Mouse (Mus musculus): ENCODE measurements around the gene Sh2d3c. TPM values are rescaled to one million over a fixed set of nuclear protein-coding genes. Genes with fewer than 3 reads are reported as not detected.

Gene Sh2d3c
- polyA plus RNA-seq, 1 experiment from 2014 or later = 28.6 TPM

DNA sequence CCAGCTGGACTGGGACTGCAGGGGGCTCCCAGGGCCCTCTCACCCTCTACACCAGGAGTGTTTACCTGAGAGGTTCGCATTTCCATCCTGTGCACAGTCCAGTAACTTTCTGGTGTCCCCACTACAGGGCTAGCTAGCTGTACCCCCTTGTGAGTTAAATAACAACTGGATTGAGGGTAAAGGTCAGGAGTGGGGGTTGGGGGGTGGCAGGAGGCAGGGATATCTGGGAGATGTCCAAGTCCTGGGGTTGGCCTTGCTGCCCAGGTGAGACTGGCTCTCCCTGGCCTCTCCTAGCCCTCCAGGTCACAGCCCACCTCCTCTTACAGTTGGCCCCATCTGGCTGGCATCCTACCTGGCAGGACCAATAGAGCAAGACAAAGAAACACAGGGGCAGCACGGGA is 16.8 kb upstream of the Sh2d3c start, which contains the start of gene Fpgs:
Gene Fpgs, minus strand, starts transcription at position 125 of the 401 bp plus-strand sequence.
- no peak for DNase-seq (ENCODE audit: extremely low spot score, low spot score)
- Histone ChIP-seq H3K4me1 (0 out of 2 replicates have a peak, but pooled peaks cover 2% of the 10 kb centered on the region), H3K27me3 (ENCODE audit: poor library complexity, severe bottlenecking) (no peaks in the 10 kb centered on the region), H3K9me3 (no peaks in the 10 kb centered on the region), H3K27ac (no peak within 1 kb of the TSS), H3K4me3 (no peak within 1 kb of the TSS), H3K36me3 (replicated peaks) (peaks cover 72% of the 10 kb centered on the region)
- WGBS = 92% methylated on average over 2 of the region's 2 CpGs

DNA sequence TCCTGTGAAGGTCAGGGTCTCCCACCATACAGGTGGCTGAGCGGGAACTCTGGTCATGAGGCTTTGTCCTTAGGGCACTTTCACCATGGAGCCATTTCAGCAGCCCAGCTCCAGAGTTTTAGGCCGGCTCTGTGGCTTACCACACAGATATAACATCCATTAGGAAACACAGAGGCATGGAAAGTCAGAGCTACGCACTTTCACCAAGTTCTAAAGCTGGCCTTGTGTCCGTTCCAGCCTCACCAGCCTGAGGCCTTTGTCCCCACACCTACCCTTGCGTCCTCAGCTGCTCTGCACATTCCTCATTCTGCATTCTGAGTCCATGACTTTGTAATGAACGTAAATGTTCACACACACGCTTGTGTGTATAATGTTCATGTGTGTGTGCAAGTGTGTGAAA is 15.8 kb upstream of the Sh2d3c start:
- Histone ChIP-seq H3K27ac (no peak overlapping the region), H3K27me3 (ENCODE audit: poor library complexity, severe bottlenecking) (no peaks in the 10 kb centered on the region), H3K4me3 (no peak overlapping the region), H3K36me3 (replicated peaks) (peaks cover 82% of the 10 kb centered on the region), H3K4me1 (peaks cover 9% of the 10 kb centered on the region), H3K9me3 (no peaks in the 10 kb centered on the region)
- no peak for DNase-seq (ENCODE audit: extremely low spot score, low spot score)
- 95% methylated on average over 7 of the region's 7 CpGs for WGBS

- WGBS = 96% methylated on average over 6 of the region's 6 CpGs
- H3K36me3 ChIP-seq (replicated peaks) = peaks cover 95% of the 10 kb centered on the region
Observed at GRCm38 (mm10) chr2:32706971-32707370, 13.9 kb upstream of the Sh2d3c start.

DNA sequence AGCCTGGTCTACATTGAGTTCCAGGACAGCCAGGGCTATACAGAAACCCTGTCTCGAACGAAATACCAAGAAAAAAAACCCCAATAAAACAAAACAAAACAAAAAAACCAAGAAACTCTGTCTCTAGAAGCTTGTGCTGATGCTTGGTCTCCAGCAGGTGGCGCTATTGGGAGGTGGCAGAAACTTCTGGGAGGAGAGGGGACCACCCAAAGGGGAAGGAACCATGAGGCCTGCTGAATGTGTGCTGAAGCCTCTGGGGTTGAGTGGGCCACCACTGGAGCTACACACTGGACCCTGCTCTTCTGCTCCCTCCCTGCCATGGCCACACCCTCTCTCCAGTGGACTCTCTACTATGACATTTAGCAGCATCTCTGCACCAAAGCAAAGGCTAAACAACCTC is 12.2 kb upstream of the Sh2d3c start:
- no peaks in the 10 kb centered on the region for H3K27me3 ChIP-seq (ENCODE audit: poor library complexity, severe bottlenecking)
- no peak overlapping the region for H3K27ac ChIP-seq
- peak; percentile 75 for DNase-seq (ENCODE audit: extremely low spot score, low spot score)
- 53% methylated on average over 3 of the region's 3 CpGs for WGBS
- no peaks in the 10 kb centered on the region for H3K9me3 ChIP-seq
- peaks cover 79% of the 10 kb centered on the region for H3K36me3 ChIP-seq (replicated peaks)
- peaks cover 31% of the 10 kb centered on the region for H3K4me1 ChIP-seq
- H3K4me3 ChIP-seq = no peak overlapping the region

More at GRCm38 (mm10) chr2:32706971-32707370, 13.9 kb upstream of the Sh2d3c start:
- H3K9me3 ChIP-seq = no peaks in the 10 kb centered on the region
- no peak for DNase-seq (ENCODE audit: extremely low spot score, low spot score)
- H3K27me3 ChIP-seq (ENCODE audit: poor library complexity, severe bottlenecking) = no peaks in the 10 kb centered on the region
- H3K27ac ChIP-seq = no peak overlapping the region
- no peak overlapping the region for H3K4me3 ChIP-seq
- peaks cover 18% of the 10 kb centered on the region for H3K4me1 ChIP-seq

DNA sequence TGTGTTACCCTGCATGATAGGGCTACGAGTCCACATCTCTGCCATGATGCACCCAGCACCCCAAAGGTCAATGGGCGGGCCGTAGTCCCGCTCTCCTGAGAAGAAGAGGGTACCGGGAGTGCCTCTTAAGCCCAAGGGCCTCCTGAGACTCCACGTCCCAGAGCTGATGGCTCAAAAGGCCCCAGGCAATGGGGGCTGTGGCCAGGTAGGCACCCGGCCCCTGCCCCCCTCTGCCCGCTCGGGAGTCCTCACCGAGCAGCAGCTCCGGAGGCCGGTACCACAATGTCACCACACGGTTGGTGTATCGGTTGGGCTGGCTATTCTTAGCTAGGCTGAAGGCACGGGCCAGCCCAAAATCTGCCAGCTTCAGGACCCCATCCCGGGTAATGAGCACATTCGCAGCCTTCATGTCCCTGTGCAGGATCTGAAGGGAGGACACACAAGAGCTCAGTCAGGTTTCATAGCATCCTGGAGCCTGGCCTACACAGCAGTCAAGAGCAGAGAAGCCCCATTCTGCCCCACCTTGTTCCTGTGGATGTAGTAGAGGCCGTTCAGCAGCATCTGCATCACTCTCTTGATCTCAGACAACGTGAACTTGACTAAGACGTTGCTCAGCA is 11.2 kb upstream of the Sh2d3c start:
- no peak for DNase-seq (ENCODE audit: extremely low spot score, low spot score)
- Histone ChIP-seq H3K27ac (no peak overlapping the region), H3K27me3 (ENCODE audit: poor library complexity, severe bottlenecking) (no peaks in the 10 kb centered on the region), H3K4me3 (no peak overlapping the region; the same call in 1 of the 2 replicates), H3K4me1 (peaks cover 41% of the 10 kb centered on the region), H3K9me3 (no peaks in the 10 kb centered on the region), H3K36me3 (replicated peaks) (peaks cover 69% of the 10 kb centered on the region)
- 95% methylated on average over 20 of the region's 20 CpGs for WGBS

DNA sequence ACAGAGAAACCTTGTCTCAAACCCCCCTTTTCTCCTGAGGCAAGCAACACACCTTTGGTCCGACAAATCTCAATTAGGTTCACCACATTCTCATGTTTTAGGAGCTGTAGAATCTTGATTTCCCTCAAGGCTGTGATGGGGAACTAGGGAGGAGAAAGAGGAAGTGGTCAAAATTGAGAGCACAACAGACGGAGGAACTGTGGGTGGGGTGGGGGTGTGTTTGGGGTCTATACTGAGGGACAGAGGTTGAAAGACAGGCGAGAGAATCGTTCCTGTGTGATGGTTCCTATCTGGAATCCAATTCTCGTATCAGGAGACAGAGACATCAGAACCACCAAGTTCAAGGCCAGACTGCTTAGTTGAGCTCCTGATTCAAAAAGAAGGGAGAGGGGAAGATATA is 10.4 kb upstream of the Sh2d3c start:
- Histone ChIP-seq H3K4me3 (no peak overlapping the region), H3K36me3 (replicated peaks) (peaks cover 61% of the 10 kb centered on the region), H3K9me3 (no peaks in the 10 kb centered on the region), H3K27me3 (ENCODE audit: poor library complexity, severe bottlenecking) (no peaks in the 10 kb centered on the region), H3K4me1 (peaks cover 44% of the 10 kb centered on the region), H3K27ac (no peak overlapping the region)
- 90% methylated on average over 5 of the region's 5 CpGs for WGBS
- no peak for DNase-seq (ENCODE audit: extremely low spot score, low spot score)

GRCm38 (mm10) chr2:32711301-32712056 is 9.4 kb upstream of the Sh2d3c start:
- DNase-seq (ENCODE audit: extremely low spot score, low spot score) = no peak
- Histone ChIP-seq H3K4me1 (peaks cover 44% of the 10 kb centered on the region), H3K36me3 (replicated peaks) (peaks cover 51% of the 10 kb centered on the region), H3K9me3 (no peaks in the 10 kb centered on the region), H3K27ac (peak overlapping the region; percentile 98), H3K27me3 (ENCODE audit: poor library complexity, severe bottlenecking) (no peaks in the 10 kb centered on the region), H3K4me3 (peak overlapping the region; percentile 97)
- WGBS = 30% methylated on average over 9 of the region's 9 CpGs

- H3K4me1 ChIP-seq = peaks cover 44% of the 10 kb centered on the region
- peaks cover 44% of the 10 kb centered on the region for H3K36me3 ChIP-seq (replicated peaks)
- H3K9me3 ChIP-seq = no peaks in the 10 kb centered on the region; the same call in 1 of the 2 replicates
- H3K27ac ChIP-seq = peak overlapping the region; percentile 98
- under 1% methylated on average over 41 of the region's 41 CpGs for WGBS
- H3K4me3 ChIP-seq = peak overlapping the region; percentile 97
- peak; percentile 68 for DNase-seq (ENCODE audit: extremely low spot score, low spot score)
- H3K27me3 ChIP-seq (ENCODE audit: poor library complexity, severe bottlenecking) = no peaks in the 10 kb centered on the region
Observed at GRCm38 (mm10) chr2:32712108-32712551, 8.7 kb upstream of the Sh2d3c start.

DNA sequence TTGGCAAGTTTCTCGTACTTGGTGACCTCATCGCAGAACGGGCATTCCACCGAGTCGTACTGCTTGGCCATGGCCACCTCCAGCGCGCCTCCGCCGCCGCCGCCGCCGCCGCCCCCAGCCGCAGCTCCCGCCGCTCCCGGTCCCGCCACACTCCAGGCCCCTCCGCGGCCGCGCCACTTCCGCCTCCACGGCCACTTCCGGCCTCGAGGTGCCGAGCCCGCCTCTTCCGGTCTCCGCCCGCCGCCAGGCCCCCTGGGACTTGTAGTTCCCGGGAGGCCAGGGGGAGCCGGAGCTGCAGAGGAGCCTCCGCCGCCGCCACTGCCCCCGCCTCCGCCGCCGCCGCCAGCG is 8.3 kb upstream of the Sh2d3c start:
- Histone ChIP-seq H3K9me3 (no peaks in the 10 kb centered on the region; the same call in 1 of the 2 replicates), H3K4me1 (peaks cover 44% of the 10 kb centered on the region), H3K4me3 (peak overlapping the region; percentile 97), H3K27me3 (ENCODE audit: poor library complexity, severe bottlenecking) (no peaks in the 10 kb centered on the region), H3K27ac (peak overlapping the region; percentile 98), H3K36me3 (replicated peaks) (peaks cover 40% of the 10 kb centered on the region)
- WGBS = under 1% methylated on average over 33 of the region's 44 CpGs
- peak; percentile 91 for DNase-seq (ENCODE audit: extremely low spot score, low spot score)

- H3K27me3 ChIP-seq (ENCODE audit: poor library complexity, severe bottlenecking) = no peaks in the 10 kb centered on the region
- no peaks in the 10 kb centered on the region; the same call in 1 of the 2 replicates for H3K9me3 ChIP-seq
- H3K36me3 ChIP-seq (replicated peaks) = peaks cover 34% of the 10 kb centered on the region
- under 1% methylated on average over 62 of the region's 79 CpGs for WGBS
- peak within 1 kb of the TSS; percentile 98 for H3K27ac ChIP-seq
- peak; percentile 94 for DNase-seq (ENCODE audit: extremely low spot score, low spot score)
- H3K4me3 ChIP-seq = peak within 1 kb of the TSS; percentile 97
- H3K4me1 ChIP-seq = peaks cover 44% of the 10 kb centered on the region
Observed at GRCm38 (mm10) chr2:32712934-32713817, 7.7 kb upstream of the Sh2d3c start, which contains the start of gene Cdk9. TSS of gene Cdk9 (minus strand) at chr2:32713076.

DNA sequence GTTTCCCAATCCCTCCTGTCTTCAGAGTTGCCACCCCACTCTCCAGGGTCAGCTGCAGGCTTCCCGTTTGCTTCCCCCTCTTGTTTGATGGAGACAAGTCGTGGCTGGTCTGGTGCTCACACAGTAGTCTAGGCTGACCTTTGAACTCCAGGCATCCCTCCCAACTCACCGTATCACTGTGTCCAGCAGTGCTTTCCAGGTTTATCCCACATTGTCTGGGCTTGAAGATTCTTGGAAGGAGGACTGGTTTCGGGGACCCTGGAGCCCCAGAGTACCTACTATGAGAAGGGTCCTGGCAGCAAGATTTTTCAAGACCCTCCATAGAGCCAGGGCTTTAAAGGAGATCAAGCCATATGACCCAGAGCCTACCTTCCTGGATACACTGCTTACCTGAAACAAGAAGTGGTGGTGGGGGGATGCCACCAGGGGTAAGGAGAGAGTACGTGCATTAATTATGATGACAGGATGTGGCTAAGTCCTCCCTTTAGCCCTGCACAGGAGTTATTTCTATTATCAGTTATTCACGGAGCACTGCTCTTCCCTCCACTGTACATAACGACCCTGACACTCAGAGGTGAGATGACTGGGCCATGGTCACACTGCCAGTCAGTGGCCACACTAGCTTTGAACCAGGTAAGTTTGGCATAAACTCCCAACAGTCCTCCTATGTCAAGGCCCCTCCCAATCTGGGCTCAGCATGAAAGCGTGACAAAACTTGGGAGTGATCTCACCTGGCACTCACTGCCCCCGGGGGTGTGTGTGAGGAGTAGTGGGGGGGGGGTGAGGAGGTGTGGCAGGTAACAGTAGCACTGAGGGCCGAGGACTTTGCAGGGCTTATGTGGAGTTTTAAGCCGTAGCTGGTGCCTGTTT is 6.5 kb upstream of the Sh2d3c start:
- no peak for DNase-seq (ENCODE audit: extremely low spot score, low spot score)
- no peaks in the 10 kb centered on the region for H3K27me3 ChIP-seq (ENCODE audit: poor library complexity, severe bottlenecking)
- no peaks in the 10 kb centered on the region; the same call in 1 of the 2 replicates for H3K9me3 ChIP-seq
- 73% methylated on average over 11 of the region's 11 CpGs for WGBS
- H3K4me3 ChIP-seq = peak overlapping the region; percentile 97
- H3K36me3 ChIP-seq (replicated peaks) = peaks cover 22% of the 10 kb centered on the region
- H3K4me1 ChIP-seq = peaks cover 47% of the 10 kb centered on the region
- peak overlapping the region; percentile 98 for H3K27ac ChIP-seq

Measured in forebrain, embryonic 10.5 days (tissue).